Mouse (Mus musculus): ENCODE results near the gene Ttll8. TPM values are rescaled to one million over a fixed set of nuclear protein-coding genes. Genes with fewer than 3 reads are reported as not detected.

Gene Ttll8
- polyA plus RNA-seq, 1 experiment from 2014 or later, result not detected

GRCm38 (mm10) chr15:88854969-88855830, 99.0 kb downstream of the Ttll8 start:
- Histone ChIP-seq H3K27ac (no peak overlapping the region), H3K9ac (replicated peaks) (no peak overlapping the region), H3K27me3 (peaks cover 5% of the 10 kb centered on the region; the same call in 1 of the 2 replicates), H3K4me1 (replicated peaks) (peaks cover 8% of the 10 kb centered on the region; the same call in 1 of the 2 replicates), H3K36me3 (no peaks in the 10 kb centered on the region), H3K4me2 (replicated peaks) (no peak overlapping the region), H3K4me3 (replicated peaks) (no peak overlapping the region), H3K9me3 (no peaks in the 10 kb centered on the region)
- WGBS, result 77% methylated on average over 15 of the region's 15 CpGs
- ATAC-seq, result 0 out of 2 replicates have a peak, but pooled peaks have one; percentile 2

DNA sequence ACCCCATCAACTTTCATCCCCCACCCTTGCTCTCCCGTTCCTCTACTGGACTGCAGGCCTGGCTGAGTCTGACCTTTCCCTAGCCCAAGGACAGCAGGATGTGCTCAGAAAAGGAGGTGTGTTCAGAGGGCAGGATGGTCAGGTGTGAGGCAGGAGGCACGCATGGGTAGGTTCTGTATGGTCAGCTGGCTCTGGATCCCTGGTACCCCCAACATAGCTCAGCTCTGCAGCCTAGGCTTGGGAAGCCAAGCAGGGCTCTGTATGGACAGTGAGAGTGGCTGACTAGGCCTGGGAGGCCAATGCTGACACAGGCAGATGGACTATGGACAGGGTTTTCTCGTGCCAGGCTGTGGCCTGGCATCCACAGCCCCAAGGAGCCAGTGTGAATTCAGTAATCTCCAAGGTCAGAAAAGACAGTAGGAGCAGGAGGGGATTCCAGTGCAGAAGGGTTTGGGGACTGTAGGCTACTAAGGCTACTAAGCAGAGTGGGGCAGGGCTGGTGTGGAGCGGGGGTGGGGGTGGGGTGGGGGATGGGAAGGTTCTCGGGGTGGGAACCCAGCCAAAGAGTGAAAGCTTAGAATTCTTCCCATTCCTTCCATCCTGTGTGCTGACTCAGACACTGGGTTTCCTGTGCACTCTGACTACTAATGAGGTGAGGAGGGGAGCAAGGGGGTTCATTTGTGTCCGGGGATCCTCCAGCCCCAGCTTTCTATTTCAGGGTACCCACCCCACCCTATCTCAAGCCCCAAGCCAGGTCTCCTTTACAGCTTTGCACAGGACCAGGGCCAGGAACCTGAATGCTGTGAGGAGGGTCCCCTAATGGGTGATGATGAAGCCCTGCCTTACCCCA, 99.9 kb downstream of the Ttll8 start:
- H3K27ac ChIP-seq, result no peak overlapping the region

GRCm38 (mm10) chr15:88853106-88853505, 101.1 kb downstream of the Ttll8 start:
- peaks cover 8% of the 10 kb centered on the region; the same call in 1 of the 2 replicates for H3K4me1 ChIP-seq (replicated peaks)
- H3K9ac ChIP-seq (replicated peaks), result no peak overlapping the region
- no peak for ATAC-seq
- 92% methylated on average over 9 of the region's 9 CpGs for WGBS
- no peak overlapping the region for H3K4me3 ChIP-seq (replicated peaks)
- H3K36me3 ChIP-seq, result no peaks in the 10 kb centered on the region
- no peaks in the 10 kb centered on the region for H3K9me3 ChIP-seq
- peaks cover 7% of the 10 kb centered on the region; the same call in 1 of the 2 replicates for H3K27me3 ChIP-seq
- H3K4me2 ChIP-seq (replicated peaks), result no peak overlapping the region
- H3K27ac ChIP-seq, result no peak overlapping the region

More for the DNA sequence above, 99.9 kb downstream of the Ttll8 start:
- Histone ChIP-seq H3K4me1 (replicated peaks) (peaks cover 8% of the 10 kb centered on the region; the same call in 1 of the 2 replicates), H3K4me2 (replicated peaks) (no peak overlapping the region), H3K27me3 (peaks cover 7% of the 10 kb centered on the region; the same call in 1 of the 2 replicates), H3K4me3 (replicated peaks) (no peak overlapping the region), H3K9ac (replicated peaks) (no peak overlapping the region), H3K36me3 (no peaks in the 10 kb centered on the region), H3K9me3 (no peaks in the 10 kb centered on the region)
- ATAC-seq, result peak; percentile 31; the same call in 1 of the 2 replicates
- 70% methylated on average over 5 of the region's 6 CpGs for WGBS

- Histone ChIP-seq H3K36me3 (no peaks in the 10 kb centered on the region), H3K9me3 (no peaks in the 10 kb centered on the region), H3K27ac (no peak overlapping the region), H3K4me3 (replicated peaks) (no peak overlapping the region), H3K27me3 (peaks cover 7% of the 10 kb centered on the region; the same call in 1 of the 2 replicates), H3K4me2 (replicated peaks) (no peak overlapping the region), H3K9ac (replicated peaks) (no peak overlapping the region), H3K4me1 (replicated peaks) (peaks cover 8% of the 10 kb centered on the region; the same call in 1 of the 2 replicates)
- WGBS, result 81% methylated on average over 10 of the region's 10 CpGs
- no peak for ATAC-seq
Observed at GRCm38 (mm10) chr15:88851507-88852149, 102.6 kb downstream of the Ttll8 start.

DNA sequence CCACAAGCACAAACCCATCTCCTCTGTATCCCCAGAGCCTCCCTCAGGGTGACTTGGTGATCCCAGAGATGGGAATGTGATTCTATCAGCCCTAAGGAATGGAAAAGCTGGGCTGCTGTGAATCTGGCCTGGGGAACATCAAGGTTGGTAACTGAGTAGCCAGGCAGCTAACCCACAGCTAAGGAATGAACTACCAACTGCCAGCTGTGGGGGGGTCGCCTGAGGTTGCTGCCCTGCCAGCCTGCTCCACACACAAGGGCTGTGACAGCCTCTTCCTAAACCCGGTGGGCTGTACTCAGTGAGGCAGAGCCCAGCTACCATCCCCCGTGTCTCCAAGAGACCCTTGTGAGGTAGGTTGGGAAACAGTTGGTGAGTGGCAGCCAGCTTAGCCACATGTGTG, 103.1 kb downstream of the Ttll8 start:
- WGBS, result 50% methylated on average over 3 of the region's 3 CpGs
- H3K4me1 ChIP-seq (replicated peaks), result peaks cover 8% of the 10 kb centered on the region; the same call in 1 of the 2 replicates
- H3K27ac ChIP-seq, result no peak overlapping the region
- H3K9me3 ChIP-seq, result no peaks in the 10 kb centered on the region
- H3K36me3 ChIP-seq, result no peaks in the 10 kb centered on the region
- no peak overlapping the region for H3K4me2 ChIP-seq (replicated peaks)
- peaks cover 7% of the 10 kb centered on the region; the same call in 1 of the 2 replicates for H3K27me3 ChIP-seq
- H3K9ac ChIP-seq (replicated peaks), result no peak overlapping the region
- no peak for ATAC-seq
- no peak overlapping the region for H3K4me3 ChIP-seq (replicated peaks)

GRCm38 (mm10) chr15:88850146-88850826, 103.9 kb downstream of the Ttll8 start:
- peaks cover 7% of the 10 kb centered on the region; the same call in 1 of the 2 replicates for H3K27me3 ChIP-seq
- H3K4me1 ChIP-seq (replicated peaks), result peaks cover 8% of the 10 kb centered on the region; the same call in 1 of the 2 replicates
- H3K9ac ChIP-seq (replicated peaks), result no peak overlapping the region
- ATAC-seq, result no peak
- 63% methylated on average over 10 of the region's 10 CpGs for WGBS
- H3K36me3 ChIP-seq, result no peaks in the 10 kb centered on the region
- H3K4me3 ChIP-seq (replicated peaks), result no peak overlapping the region
- H3K9me3 ChIP-seq, result no peaks in the 10 kb centered on the region
- H3K4me2 ChIP-seq (replicated peaks), result no peak overlapping the region
- no peak overlapping the region for H3K27ac ChIP-seq

GRCm38 (mm10) chr15:88849621-88850020, 104.6 kb downstream of the Ttll8 start:
- H3K9me3 ChIP-seq, result no peaks in the 10 kb centered on the region
- no peak for ATAC-seq
- no peaks in the 10 kb centered on the region for H3K36me3 ChIP-seq
- H3K4me1 ChIP-seq (replicated peaks), result peaks cover 5% of the 10 kb centered on the region; the same call in 1 of the 2 replicates
- H3K4me3 ChIP-seq (replicated peaks), result no peak overlapping the region
- H3K9ac ChIP-seq (replicated peaks), result no peak overlapping the region
- peaks cover 7% of the 10 kb centered on the region; the same call in 1 of the 2 replicates for H3K27me3 ChIP-seq
- WGBS, result 97% methylated on average over 2 of the region's 2 CpGs
- no peak overlapping the region for H3K4me2 ChIP-seq (replicated peaks)
- no peak overlapping the region for H3K27ac ChIP-seq

DNA sequence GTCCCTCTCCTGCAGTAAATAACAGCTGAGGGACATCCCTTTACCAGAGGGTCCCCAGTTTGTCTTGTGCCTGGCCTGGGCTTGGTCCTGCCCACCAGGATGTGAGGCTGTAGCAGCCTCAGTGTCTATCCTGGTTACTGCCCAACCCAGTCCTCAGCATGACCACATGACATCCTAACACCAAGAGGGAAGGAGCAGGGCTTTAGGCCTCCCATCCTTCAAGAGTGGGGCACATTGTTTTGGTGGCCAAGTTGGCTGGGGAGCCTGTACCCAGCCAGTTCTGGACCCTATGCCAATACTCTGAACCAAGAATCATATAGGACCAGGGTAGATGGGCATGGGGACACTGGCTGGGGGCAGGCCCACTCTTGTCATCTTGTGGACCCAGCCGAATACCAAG, 105.6 kb downstream of the Ttll8 start:
- H3K27me3 ChIP-seq, result peaks cover 7% of the 10 kb centered on the region; the same call in 1 of the 2 replicates
- H3K4me2 ChIP-seq (replicated peaks), result no peak overlapping the region
- no peaks in the 10 kb centered on the region for H3K36me3 ChIP-seq
- no peak overlapping the region for H3K4me3 ChIP-seq (replicated peaks)
- no peak overlapping the region for H3K9ac ChIP-seq (replicated peaks)
- H3K4me1 ChIP-seq (replicated peaks), result no peaks in the 10 kb centered on the region
- H3K9me3 ChIP-seq, result no peaks in the 10 kb centered on the region
- ATAC-seq, result no peak
- no peak overlapping the region for H3K27ac ChIP-seq
- WGBS, result 96% methylated on average over 1 of the region's 1 CpGs

- Histone ChIP-seq H3K4me1 (replicated peaks) (no peaks in the 10 kb centered on the region), H3K9ac (replicated peaks) (no peak overlapping the region), H3K4me2 (replicated peaks) (no peak overlapping the region), H3K4me3 (replicated peaks) (no peak overlapping the region), H3K9me3 (no peaks in the 10 kb centered on the region), H3K27ac (no peak overlapping the region), H3K27me3 (no peaks in the 10 kb centered on the region), H3K36me3 (no peaks in the 10 kb centered on the region)
- ATAC-seq, result no peak
- 93% methylated on average over 7 of the region's 7 CpGs for WGBS
Observed at GRCm38 (mm10) chr15:88844966-88845365, 109.3 kb downstream of the Ttll8 start.

DNA sequence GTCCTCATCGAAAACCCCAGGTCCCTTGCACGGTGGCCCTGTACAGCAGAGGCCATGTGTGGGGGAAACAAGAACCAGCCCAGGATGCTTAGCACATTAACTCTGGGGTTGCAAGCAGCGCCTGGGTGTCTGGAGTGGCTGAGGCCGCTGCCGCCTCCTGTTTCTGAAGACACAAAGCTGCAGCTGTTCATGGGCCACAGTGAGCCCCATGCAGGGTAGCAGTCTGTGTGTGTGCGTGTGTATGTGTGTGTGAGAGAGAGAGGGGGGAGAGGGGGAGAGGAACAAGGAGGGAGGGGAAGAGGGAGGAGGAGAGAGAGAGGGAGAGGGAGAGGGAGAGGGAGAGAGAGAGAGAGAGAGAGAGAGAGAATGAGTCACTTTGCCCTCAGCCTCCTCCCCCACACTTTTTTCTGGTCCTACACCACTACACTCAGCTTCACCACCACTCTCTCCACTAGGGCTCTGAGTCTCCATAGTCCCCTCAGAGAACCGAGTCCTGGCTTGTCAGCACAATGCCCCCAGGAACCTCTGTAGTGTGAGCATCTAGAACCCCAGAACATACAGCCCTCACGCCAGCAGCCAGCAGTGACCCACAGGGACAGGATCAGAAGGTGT, 110.6 kb downstream of the Ttll8 start:
- Histone ChIP-seq H3K9ac (replicated peaks) (no peak overlapping the region), H3K4me3 (replicated peaks) (no peak overlapping the region), H3K4me1 (replicated peaks) (peaks cover 9% of the 10 kb centered on the region), H3K9me3 (no peaks in the 10 kb centered on the region), H3K4me2 (replicated peaks) (no peak overlapping the region), H3K27me3 (0 out of 2 replicates have a peak, but pooled peaks cover 4% of the 10 kb centered on the region), H3K36me3 (no peaks in the 10 kb centered on the region), H3K27ac (no peak overlapping the region)
- peak; percentile 31; the same call in 1 of the 2 replicates for ATAC-seq
- 57% methylated on average over 8 of the region's 8 CpGs for WGBS

DNA sequence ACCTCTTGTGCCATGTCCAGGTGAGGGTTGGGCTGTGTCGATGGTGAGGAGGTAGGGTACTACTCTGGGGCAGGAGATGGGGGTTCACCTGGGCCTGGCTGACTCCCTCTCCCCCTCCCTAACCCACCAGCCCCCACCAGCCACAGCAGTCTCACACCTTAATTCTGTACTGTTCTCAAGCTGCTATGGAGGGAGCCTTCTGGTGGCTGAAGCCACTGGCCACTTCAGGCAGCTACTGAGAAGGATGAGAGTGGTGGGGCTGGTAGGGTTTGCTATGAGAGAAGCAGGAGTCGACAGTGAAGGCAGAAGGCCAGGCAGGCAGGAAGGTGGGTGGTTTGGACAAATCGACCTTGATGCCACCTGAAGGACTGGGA, 111.9 kb downstream of the Ttll8 start:
- Histone ChIP-seq H3K27me3 (0 out of 2 replicates have a peak, but pooled peaks cover 4% of the 10 kb centered on the region), H3K4me3 (replicated peaks) (no peak overlapping the region), H3K36me3 (no peaks in the 10 kb centered on the region), H3K9ac (replicated peaks) (no peak overlapping the region), H3K4me2 (replicated peaks) (no peak overlapping the region), H3K27ac (no peak overlapping the region), H3K9me3 (no peaks in the 10 kb centered on the region), H3K4me1 (replicated peaks) (peaks cover 18% of the 10 kb centered on the region)
- no peak for ATAC-seq
- 86% methylated on average over 3 of the region's 3 CpGs for WGBS
